Mouse (Mus musculus) stomach, postnatal 0 days (tissue): ENCODE data around the gene Sash1.
A peak's percentile ranks its signal among the peaks of the same experiment; 100 is the strongest.

Experiments
- CTCF ChIP-seq: IDR thresholded peaks from 2 replicates; pipeline ENCODE4 v1.5.1; 2016; ENCODE audit warnings: antibody characterized with exemption, low read depth, mild to moderate bottlenecking, moderate library complexity
- EP300 ChIP-seq: optimal IDR thresholded peaks from 2 replicates; pipeline ENCODE3; 2016; ENCODE audit warnings: antibody characterized with exemption

DNA sequence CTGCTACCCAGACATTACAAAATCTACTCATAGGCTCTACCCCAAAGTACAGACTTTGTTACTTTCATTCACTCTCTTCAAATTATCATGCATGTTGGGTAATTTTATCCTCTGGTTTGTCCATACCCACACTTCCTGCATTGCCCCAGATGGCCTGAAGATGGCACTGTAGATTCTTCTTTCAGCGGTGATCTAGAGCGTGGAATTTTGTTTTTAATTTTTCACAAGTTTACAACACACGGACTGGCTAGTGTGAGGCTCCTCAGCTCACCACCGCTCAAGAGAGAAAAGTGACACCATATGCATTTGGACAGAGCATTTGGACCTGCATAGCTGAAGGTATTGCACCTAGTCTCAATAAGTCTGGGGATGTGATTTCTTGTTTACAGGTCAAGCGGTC is 93.5 kb downstream of the Sash1 start:
- TF ChIP-seq CTCF (peak; percentile 90), EP300 (no peak)
